In genomic region chr2:147984547-147985260, GRCm38 (mm10) we compare ENCODE assay signal across 8 mouse cellular contexts.
DNase-seq lines count a peak whose midpoint lies in the region; ATAC-seq lines count a peak whose summit lies in the region.

No protein-coding gene starts in this region.

- no peak overlapping the region for H3K27ac ChIP-seq in forebrain, embryonic 12.5 days

- no peaks in the 10 kb centered on the region for H3K36me3 ChIP-seq in forebrain, embryonic 12.5 days (replicated peaks)

- peak; percentile 60; the same call in 1 of the 2 replicates for ATAC-seq in forebrain, embryonic 12.5 days (ENCODE audit: low FRiP score)

- H3K9me3 ChIP-seq in forebrain, embryonic 12.5 days: no peaks in the 10 kb centered on the region

- peaks cover 4% of the 10 kb centered on the region; the same call in 1 of the 2 replicates for H3K4me1 ChIP-seq in forebrain, embryonic 12.5 days

- no peak overlapping the region for H3K9ac ChIP-seq in forebrain, embryonic 12.5 days

- DNase-seq in layer of hippocampus, adult 11-12 months (ENCODE audit: low spot score): peak; percentile 7
- DNase-seq in layer of hippocampus, postnatal 25 days (ENCODE audit: extremely low spot score in 1 of 2, low spot score in 1 of 2): no peak
- peak; percentile 25 to 52 for DNase-seq in kidney, postnatal 25 days
- DNase-seq in retina, embryonic 14.5 days (ENCODE audit: low spot score): peak; percentile 49
- DNase-seq in gastrocnemius, postnatal 10 days: no peak
- no peak for DNase-seq in gastrocnemius, adult 8-10 months (ENCODE audit: low spot score in 2 of 2)
- no peak for DNase-seq in gastrocnemius, postnatal 4 days (ENCODE audit: low spot score in 2 of 2)

- 53% methylated on average over 12 of the region's 12 CpGs for WGBS in forebrain, embryonic 12.5 days

- H3K27me3 ChIP-seq in forebrain, embryonic 12.5 days: peaks cover 18% of the 10 kb centered on the region

- no peak overlapping the region for H3K4me3 ChIP-seq in forebrain, embryonic 12.5 days (replicated peaks)

- H3K4me2 ChIP-seq in forebrain, embryonic 12.5 days: no peak overlapping the region

Comparison
In these comparisons a context has a peak if more than half of its experiments do, and no peak if none do; other contexts are left out.
1. DNase-seq: peak in layer of hippocampus, adult 11-12 months (single experiment), kidney, postnatal 25 days (2 of 2) and retina, embryonic 14.5 days (single experiment); none in layer of hippocampus, postnatal 25 days (0 of 2), gastrocnemius, postnatal 10 days (single experiment), gastrocnemius, adult 8-10 months (0 of 2) and gastrocnemius, postnatal 4 days (0 of 2).